Mouse (Mus musculus) forebrain, postnatal 0 days (tissue): ENCODE measurements around the gene Mapre1. TPM values are rescaled to one million over a fixed set of nuclear protein-coding genes. Genes with fewer than 3 reads are reported as not detected.
"Not testable (repeated sequence)": the region's sequence is repeated elsewhere in the genome, so short reads cannot be mapped to it uniquely, and the experiment has no call there.

Experiments
- ATAC-seq: fragments of 200-750 bp; cut with Nextera tagmentation; 2 replicates; pipeline ENCODE4 v1.8.0; 2017; ENCODE audit warnings: mild to moderate bottlenecking, moderate library complexity
- DNase-seq: peaks from one replicate; pipeline ENCODE4 v3.0.0-alpha.2; 2015
- H3K27ac ChIP-seq: fragments of 300-500 bp; sonication (generic); 2 replicates; pipeline ENCODE4 v1.5.1; 2014; ENCODE audit warnings: low read depth, mild to moderate bottlenecking, antibody characterized with exemption, low read length, moderate library complexity, mixed read lengths
- H3K27me3 ChIP-seq: fragments of 300-500 bp; sonication (generic); 2 replicates; pipeline ENCODE4 v1.6.1; 2014; ENCODE audit warnings: mild to moderate bottlenecking, low read length, mixed read lengths; ENCODE audit not compliant: insufficient read depth
- H3K36me3 ChIP-seq: fragments of 300-500 bp; sonication (generic); 2 replicates; pipeline ENCODE4 v1.6.1; 2014; ENCODE audit warnings: mild to moderate bottlenecking, moderate library complexity; ENCODE audit not compliant: insufficient read depth
- H3K4me1 ChIP-seq: fragments of 300-500 bp; sonication (generic); 2 replicates; pipeline ENCODE4 v1.6.1; 2014; ENCODE audit warnings: antibody characterized with exemption; ENCODE audit not compliant: insufficient read depth
- H3K4me2 ChIP-seq: fragments of 300-500 bp; sonication (generic); 2 replicates; pipeline ENCODE4 v1.6.1; 2014; ENCODE audit warnings: low read depth, mild to moderate bottlenecking, moderate library complexity
- H3K4me3 ChIP-seq: fragments of 300-500 bp; sonication (generic); 2 replicates; pipeline ENCODE4 v1.5.1; 2014; ENCODE audit warnings: low read depth, low read length, mixed read lengths
- H3K9ac ChIP-seq: fragments of 300-500 bp; sonication (generic); 2 replicates; pipeline ENCODE4 v1.6.1; 2014; ENCODE audit warnings: mild to moderate bottlenecking
- H3K9me3 ChIP-seq: fragments of 300-500 bp; sonication (generic); 2 replicates; pipeline ENCODE4 v1.6.1; 2016; ENCODE audit warnings: low read length
- CTCF ChIP-seq: sonication (generic); IDR thresholded peaks from 2 replicates; pipeline ENCODE4 v1.5.1; 2016; ENCODE audit warnings: antibody characterized with exemption, control low read depth, low read depth
- WGBS: fragments of 180-500 bp; shearing (Covaris S2); extraction: QIAGEN DNeasy Blood & Tissue Kit; methylation state at CpG from one replicate; pipeline ENCODE4 v1.1.7; 2014; 5-methylcytosine and 5-hydroxymethylcytosine counted together
- polyA plus RNA-seq: library from polyadenylated mRNA; unstranded; fragments of >200 nt; fragmentation: Nextera tagmentation; extraction: Ambion mirVana; gene quantifications from 2 replicates; pipeline ENCODE4 v1.2.1, GENCODE M21; 2015
- total RNA-seq: library from RNA; depleted of rRNA; stranded (reverse); fragments of >200 nt; gene quantifications from 2 replicates; pipeline ENCODE4 v1.2.3, GENCODE M21; 2014

Mapre1 gene
- total and polyA plus RNA-seq, 2 experiments from 2014 or later = 117 to 411 TPM

GRCm38 (mm10) chr2:153712646-153713091, 28.4 kb upstream of the Mapre1 start:
- H3K4me2 ChIP-seq = no peak overlapping the region
- 15% methylated on average over 3 of the region's 3 CpGs for WGBS
- H3K4me1 ChIP-seq = no peaks in the 10 kb centered on the region
- ATAC-seq = peak; percentile 82
- H3K36me3 ChIP-seq = no peaks in the 10 kb centered on the region
- H3K9ac ChIP-seq = no peak overlapping the region
- H3K9me3 ChIP-seq = no peaks in the 10 kb centered on the region
- H3K4me3 ChIP-seq = no peak overlapping the region
- DNase-seq = peak; percentile 39
- peak overlapping the region; percentile 62 for H3K27ac ChIP-seq
- H3K27me3 ChIP-seq = no peaks in the 10 kb centered on the region
- TF ChIP-seq CTCF = no peak

- no peak for TF ChIP-seq CTCF
- Histone ChIP-seq H3K27me3 (no peaks in the 10 kb centered on the region), H3K9ac (no peak overlapping the region), H3K4me3 (no peak overlapping the region), H3K4me1 (no peaks in the 10 kb centered on the region), H3K4me2 (no peak overlapping the region), H3K36me3 (no peaks in the 10 kb centered on the region), H3K9me3 (no peaks in the 10 kb centered on the region), H3K27ac (peak overlapping the region; percentile 62; the same call in 1 of the 2 replicates)
- peak; percentile 89 for ATAC-seq
- peak; percentile 74 for DNase-seq
- 12% methylated on average over 4 of the region's 4 CpGs for whole genome bisulfite sequencing
Measured at GRCm38 (mm10) chr2:153713227-153713626, 27.8 kb upstream of the Mapre1 start.

GRCm38 (mm10) chr2:153717861-153718260, 23.2 kb upstream of the Mapre1 start:
- H3K4me3 ChIP-seq, ATAC-seq, H3K4me2 ChIP-seq, H3K27me3 ChIP-seq, H3K27ac ChIP-seq, H3K9me3 ChIP-seq, H3K36me3 ChIP-seq, H3K4me1 ChIP-seq, DNase-seq, H3K9ac ChIP-seq: not testable (repeated sequence)
- WGBS = 78% methylated on average over 3 of the region's 3 CpGs

GRCm38 (mm10) chr2:153723098-153723497, 18.0 kb upstream of the Mapre1 start:
- H3K27ac ChIP-seq = no peak overlapping the region
- TF ChIP-seq CTCF = no peak
- H3K4me2 ChIP-seq = no peak overlapping the region
- H3K9ac ChIP-seq = no peak overlapping the region
- no peak for ATAC-seq
- H3K36me3 ChIP-seq = no peaks in the 10 kb centered on the region
- H3K27me3 ChIP-seq = no peaks in the 10 kb centered on the region
- H3K4me3 ChIP-seq = no peak overlapping the region
- DNase-seq = no peak
- WGBS = 92% methylated on average over 1 of the region's 1 CpGs
- H3K4me1 ChIP-seq = no peaks in the 10 kb centered on the region
- H3K9me3 ChIP-seq = no peaks in the 10 kb centered on the region

- H3K9me3 ChIP-seq = no peaks in the 10 kb centered on the region
- H3K36me3 ChIP-seq = no peaks in the 10 kb centered on the region
- WGBS = 69% methylated on average over 2 of the region's 2 CpGs
- no peak overlapping the region for H3K4me3 ChIP-seq
- no peak overlapping the region for H3K9ac ChIP-seq
- no peaks in the 10 kb centered on the region for H3K27me3 ChIP-seq
- H3K4me2 ChIP-seq = no peak overlapping the region
- no peak overlapping the region for H3K27ac ChIP-seq
- no peak for DNase-seq
- no peak for TF ChIP-seq CTCF
- H3K4me1 ChIP-seq = no peaks in the 10 kb centered on the region
- ATAC-seq = no peak
Measured at GRCm38 (mm10) chr2:153724424-153724823, 16.6 kb upstream of the Mapre1 start.

- no peak overlapping the region for H3K4me3 ChIP-seq
- no peaks in the 10 kb centered on the region for H3K9me3 ChIP-seq
- WGBS = 21% methylated on average over 2 of the region's 2 CpGs
- no peaks in the 10 kb centered on the region for H3K27me3 ChIP-seq
- no peaks in the 10 kb centered on the region for H3K36me3 ChIP-seq
- ATAC-seq (0 out of 2 replicates have a peak, but pooled peaks have one; percentile 45), DNase-seq (no peak)
- no peak for TF ChIP-seq CTCF
- H3K9ac ChIP-seq = no peak overlapping the region
- no peaks in the 10 kb centered on the region for H3K4me1 ChIP-seq
- H3K4me2 ChIP-seq = no peak overlapping the region
- H3K27ac ChIP-seq = no peak overlapping the region
Measured at GRCm38 (mm10) chr2:153724871-153725270, 16.2 kb upstream of the Mapre1 start.

DNA sequence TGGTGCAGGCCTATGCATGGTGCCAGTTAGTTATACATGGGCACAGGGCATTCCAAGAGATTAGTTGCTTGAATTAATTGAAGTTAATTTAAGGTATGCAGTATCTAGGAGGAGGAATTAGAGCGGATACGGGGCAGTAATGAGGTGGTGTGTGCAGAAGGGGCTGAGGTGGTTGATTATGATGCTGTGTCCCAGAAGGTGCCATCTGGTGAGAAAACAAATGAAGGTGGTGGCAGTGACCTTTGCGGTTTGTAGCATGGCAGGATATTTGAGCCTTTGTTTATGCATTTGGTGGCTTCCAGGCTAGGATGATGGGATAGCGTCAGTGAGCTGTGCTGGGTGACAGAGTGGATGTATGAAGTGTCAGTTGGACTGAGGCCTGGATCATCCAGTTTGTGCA, 15.8 kb upstream of the Mapre1 start:
- Histone ChIP-seq H3K9me3 (no peaks in the 10 kb centered on the region), H3K4me1 (no peaks in the 10 kb centered on the region), H3K9ac (no peak overlapping the region), H3K4me3 (no peak overlapping the region), H3K27ac (no peak overlapping the region), H3K27me3 (no peaks in the 10 kb centered on the region), H3K4me2 (no peak overlapping the region), H3K36me3 (no peaks in the 10 kb centered on the region)
- no peak for ATAC-seq
- TF ChIP-seq CTCF = no peak
- DNase-seq = no peak
- 65% methylated on average over 4 of the region's 4 CpGs for WGBS

DNA sequence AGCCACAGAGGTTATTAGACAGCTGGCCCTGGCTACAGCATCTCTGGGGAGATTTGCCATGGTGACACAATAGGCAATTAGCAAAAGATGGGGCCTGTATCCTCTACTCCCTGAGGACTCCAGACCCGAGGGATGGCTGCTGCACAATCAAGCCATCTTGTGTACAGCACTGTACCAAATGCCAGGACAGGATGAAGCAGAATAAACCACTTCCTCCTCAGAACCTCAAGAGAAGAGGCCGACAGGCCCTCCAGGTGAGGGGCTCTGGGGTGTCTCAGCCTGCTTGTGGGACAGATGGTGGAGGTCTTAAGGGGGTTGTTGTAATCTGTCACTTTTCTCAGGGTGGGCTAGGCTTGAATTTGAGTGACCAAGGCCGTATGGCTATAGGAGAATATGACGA, 7.0 kb upstream of the Mapre1 start:
- no peak for DNase-seq
- H3K9ac ChIP-seq = no peak overlapping the region
- 82% methylated on average over 4 of the region's 4 CpGs for WGBS
- TF ChIP-seq CTCF = no peak
- H3K4me3 ChIP-seq = no peak overlapping the region
- no peak overlapping the region for H3K27ac ChIP-seq
- H3K4me1 ChIP-seq = no peaks in the 10 kb centered on the region
- no peaks in the 10 kb centered on the region for H3K9me3 ChIP-seq
- ATAC-seq = no peak
- H3K4me2 ChIP-seq = no peak overlapping the region
- H3K27me3 ChIP-seq = no peaks in the 10 kb centered on the region
- H3K36me3 ChIP-seq = no peaks in the 10 kb centered on the region
